Mouse (Mus musculus): ENCODE data around the gene Dtl.

Dtl gene

DNA sequence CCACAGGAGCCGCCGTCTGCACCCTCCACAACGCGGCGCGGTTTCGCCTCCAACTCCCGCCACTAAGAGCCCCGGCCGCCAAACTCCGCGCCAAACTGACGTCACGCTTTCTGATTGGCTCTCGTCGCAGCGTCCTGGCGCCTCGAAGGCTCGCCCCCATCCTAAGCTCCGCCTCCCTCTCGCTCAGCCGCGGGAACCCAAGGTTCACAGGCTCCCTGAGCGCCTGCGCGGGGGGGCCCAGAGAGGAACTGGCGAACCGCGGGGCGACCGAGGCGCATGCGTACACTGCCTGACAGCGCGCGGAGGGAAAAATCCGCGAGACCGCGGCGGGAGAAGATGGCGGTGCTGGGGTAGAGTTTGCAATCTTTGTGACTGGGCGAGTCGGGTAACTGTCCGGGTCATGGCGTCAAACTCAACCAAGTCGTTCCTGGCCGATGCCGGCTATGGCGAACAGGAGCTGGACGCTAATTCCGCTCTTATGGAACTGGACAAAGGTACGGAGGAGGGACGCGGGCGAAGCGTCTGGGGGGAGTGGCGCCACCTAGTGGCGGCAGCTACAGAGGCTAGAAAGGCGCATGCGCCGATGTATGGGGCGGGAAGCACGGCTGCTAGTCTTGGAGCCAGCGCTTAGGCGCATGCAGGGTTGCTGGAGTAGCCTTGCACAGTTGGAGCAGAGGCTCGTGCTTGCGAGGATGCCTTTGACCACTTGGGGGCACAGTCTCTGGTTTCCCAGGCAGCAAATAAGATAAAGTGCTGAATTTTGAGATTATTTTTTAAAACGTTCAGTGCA, at the start of gene Dtl, which contains the start of gene Ints7:
TSS of gene Dtl (minus strand) at position 87 of the 790 bp plus-strand sequence.
TSS of gene Ints7 (plus strand) at position 179 of the 790 bp plus-strand sequence.
- WGBS, result under 1% methylated on average over 70 of the region's 70 CpGs

DNA sequence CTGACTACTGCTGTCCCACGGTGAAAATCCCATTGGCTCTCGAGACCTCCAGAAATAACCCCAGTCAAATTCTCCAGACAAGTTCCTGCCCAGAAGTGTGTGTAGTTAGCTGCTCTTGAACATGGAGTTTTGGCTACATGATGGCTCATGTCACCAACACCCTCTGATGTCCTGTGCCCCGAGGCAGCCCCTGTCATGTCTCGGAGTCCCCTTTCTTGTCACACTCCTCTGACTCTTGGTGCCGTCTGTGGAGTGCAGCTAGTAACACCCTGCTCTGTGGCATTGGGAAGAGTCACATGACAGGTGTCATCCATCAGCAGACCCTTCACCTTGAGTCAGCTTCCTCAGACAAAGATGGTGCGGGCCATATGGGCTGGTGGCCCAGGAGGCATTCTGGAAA, 49.7 kb upstream of the Dtl start:
- WGBS, result 81% methylated on average over 6 of the region's 6 CpGs

- WGBS, result 84% methylated on average over 6 of the region's 6 CpGs
These were observed 49.1 kb upstream of the Dtl start for GRCm38 (mm10) chr1:191624492-191624891.

DNA sequence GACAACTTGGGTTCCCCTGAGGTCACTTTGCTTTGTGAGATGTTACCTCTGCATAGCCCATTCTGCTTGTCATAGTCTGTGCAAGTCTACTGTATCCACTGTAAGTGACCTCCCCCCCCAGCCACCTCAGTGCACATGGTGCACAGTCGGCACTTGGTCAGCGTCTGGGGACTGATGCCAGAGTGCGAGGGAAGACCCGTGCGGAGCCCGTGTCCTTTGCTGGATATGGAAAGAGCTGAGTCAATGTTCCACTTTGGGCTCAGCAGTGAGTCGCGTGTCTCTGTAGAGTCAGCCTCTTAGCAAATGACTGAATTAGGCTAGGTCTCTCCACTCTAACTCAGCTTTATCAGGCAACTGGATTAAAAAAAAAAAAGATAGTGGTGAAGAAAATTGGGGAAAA, 47.5 kb upstream of the Dtl start:
- WGBS, result 62% methylated on average over 8 of the region's 8 CpGs

- WGBS, result 94% methylated on average over 8 of the region's 8 CpGs
These were observed 45.8 kb upstream of the Dtl start for GRCm38 (mm10) chr1:191621096-191621495.

DNA sequence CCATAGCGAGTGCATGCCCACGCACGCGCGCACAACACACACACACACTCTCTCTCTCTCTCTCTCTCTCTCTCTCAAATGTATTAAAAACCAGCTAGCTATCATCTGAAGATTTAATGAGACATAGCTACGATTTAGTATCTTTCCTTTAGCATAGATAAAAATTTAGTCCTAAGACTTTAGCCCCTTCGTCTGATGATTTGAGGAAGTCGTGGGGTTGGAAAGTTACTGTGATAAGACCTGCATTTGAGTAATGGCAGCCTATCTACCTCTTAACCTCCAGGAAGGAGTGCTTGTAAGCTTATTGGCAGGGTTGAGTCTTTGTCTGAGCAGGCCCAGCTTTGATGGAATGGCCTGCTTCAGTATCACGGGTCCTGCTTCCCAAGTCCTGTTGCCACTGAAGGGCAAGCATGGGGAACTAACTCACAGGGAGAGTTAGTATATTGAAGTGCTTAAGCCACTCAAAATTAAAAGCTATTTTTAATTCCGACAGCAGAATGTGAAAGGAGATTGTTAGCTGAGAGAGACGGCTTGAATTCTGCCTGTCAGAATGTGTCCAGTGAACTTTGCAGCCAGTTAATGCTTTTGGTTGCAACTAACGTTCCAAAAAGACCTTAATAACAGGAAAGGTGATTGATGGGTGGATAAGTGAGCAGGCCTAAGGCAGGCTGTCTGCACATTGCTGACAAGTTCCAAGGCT, 42.9 kb upstream of the Dtl start:
- 88% methylated on average over 12 of the region's 12 CpGs for WGBS

GRCm38 (mm10) chr1:191617589-191617988, 42.2 kb upstream of the Dtl start:
- WGBS, result 69% methylated on average over 3 of the region's 3 CpGs

DNA sequence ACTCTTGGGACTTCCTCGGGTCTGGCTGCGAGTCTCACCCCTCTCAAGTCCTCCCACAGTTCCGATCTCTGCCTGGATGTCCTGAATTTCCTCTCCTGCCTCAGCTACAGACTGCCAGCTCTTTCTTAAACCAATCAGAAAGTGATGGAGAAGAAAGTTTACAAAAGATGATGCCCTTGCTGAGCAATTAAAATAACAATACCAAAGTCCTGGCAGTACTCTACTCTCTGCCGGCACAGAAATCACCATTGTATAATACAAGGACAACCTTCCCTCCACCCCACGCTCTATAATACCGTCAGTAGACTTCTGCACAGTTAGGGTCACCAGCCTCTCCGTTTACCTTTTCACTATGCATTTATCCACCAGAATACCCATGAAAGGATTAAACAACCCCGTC, 40.9 kb upstream of the Dtl start:
- WGBS, result 79% methylated on average over 8 of the region's 8 CpGs

DNA sequence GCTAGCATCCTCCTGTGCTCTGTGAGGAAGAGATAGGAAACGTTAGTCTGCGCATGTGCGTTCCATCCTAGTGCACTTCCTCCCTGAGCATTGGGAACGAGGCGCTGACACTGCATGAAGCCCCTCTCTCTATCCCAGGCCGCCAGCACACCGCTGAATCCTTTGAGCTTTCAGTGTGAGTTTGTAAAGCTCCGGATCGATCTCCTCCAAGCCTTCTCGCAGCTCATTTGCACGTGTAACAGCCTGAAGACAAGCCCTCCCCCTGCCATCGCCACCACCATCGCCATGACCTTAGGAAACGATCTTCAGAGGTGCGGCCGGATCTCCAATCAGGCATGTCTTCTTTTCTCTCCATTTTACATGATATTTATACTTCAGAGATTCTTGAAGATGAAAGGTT, 37.5 kb upstream of the Dtl start:
- WGBS, result 87% methylated on average over 16 of the region's 16 CpGs

- WGBS, result 43% methylated on average over 9 of the region's 9 CpGs
These were observed 36.3 kb upstream of the Dtl start for GRCm38 (mm10) chr1:191611686-191612085.

GRCm38 (mm10) chr1:191610357-191610756, 35.0 kb upstream of the Dtl start:
- 52% methylated on average over 7 of the region's 7 CpGs for WGBS

DNA sequence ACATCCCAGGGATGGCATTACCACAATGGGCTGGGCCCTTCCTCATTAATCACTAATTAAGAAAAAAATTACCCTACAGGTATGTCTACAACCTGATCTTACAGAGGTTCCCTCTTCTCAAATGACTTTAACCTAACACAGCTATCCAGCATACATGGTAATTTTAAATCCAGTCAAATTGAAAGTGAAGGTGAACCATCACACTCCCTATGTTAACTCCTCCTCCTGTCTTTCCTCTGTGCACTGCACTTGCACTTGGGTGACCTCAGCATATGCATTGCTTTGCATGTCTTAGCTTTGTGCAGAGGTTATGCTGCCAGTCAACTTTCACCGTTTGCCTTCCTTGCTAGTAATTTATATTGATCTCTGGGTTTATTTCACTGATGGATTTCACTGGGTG, 34.2 kb upstream of the Dtl start:
- WGBS, result 86% methylated on average over 1 of the region's 1 CpGs

- 96% methylated on average over 6 of the region's 6 CpGs for whole genome bisulfite sequencing
These were observed 33.7 kb upstream of the Dtl start for GRCm38 (mm10) chr1:191609051-191609450.

- 38% methylated on average over 3 of the region's 3 CpGs for WGBS
These were observed 29.3 kb upstream of the Dtl start for GRCm38 (mm10) chr1:191604690-191605089.

DNA sequence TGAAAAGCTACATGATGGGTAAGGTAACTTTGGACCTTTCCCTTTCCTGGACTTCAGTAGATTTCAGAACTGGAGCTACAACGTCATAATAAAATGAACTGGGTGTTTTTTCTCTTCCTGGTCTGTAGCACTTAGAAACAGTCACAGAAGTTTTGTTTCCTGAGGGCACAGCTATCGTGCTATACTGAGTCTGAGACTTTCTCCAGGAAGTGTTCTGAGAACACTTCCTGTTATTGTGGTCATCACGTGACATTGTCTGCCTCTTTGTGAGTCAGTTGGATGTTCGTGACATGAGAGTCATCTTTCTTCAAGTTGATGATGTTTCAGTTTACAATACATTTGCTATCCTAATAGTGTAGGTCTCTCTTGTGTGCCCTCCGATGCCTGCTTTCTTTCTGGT, 23.9 kb upstream of the Dtl start:
- WGBS, result 73% methylated on average over 5 of the region's 5 CpGs

- 96% methylated on average over 8 of the region's 8 CpGs for WGBS
These were observed 20.7 kb upstream of the Dtl start for GRCm38 (mm10) chr1:191596076-191596475.

GRCm38 (mm10) chr1:191592016-191592720, 16.8 kb upstream of the Dtl start:
- WGBS, result 38% methylated on average over 12 of the region's 12 CpGs

DNA sequence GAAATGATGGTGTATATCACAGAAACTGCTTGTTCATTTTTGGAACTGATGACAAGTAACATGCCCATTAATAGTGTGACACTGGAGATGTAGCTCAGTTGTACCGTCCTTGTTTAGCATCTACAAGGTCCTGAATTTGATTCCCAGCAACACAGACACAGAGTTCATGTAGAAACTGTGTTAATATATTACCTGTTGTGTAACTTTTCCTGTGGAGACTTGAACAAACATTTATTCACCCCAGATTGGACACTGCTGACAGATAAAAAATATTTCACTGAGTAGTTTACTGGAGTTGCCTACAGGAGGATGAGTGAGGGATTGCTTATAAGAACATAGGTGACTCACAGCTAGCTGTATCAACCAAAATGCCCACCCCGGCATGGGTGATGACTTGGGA, 13.4 kb upstream of the Dtl start:
- WGBS, result 86% methylated on average over 2 of the region's 2 CpGs

GRCm38 (mm10) chr1:191587062-191587461, 11.7 kb upstream of the Dtl start:
- WGBS, result 69% methylated on average over 3 of the region's 3 CpGs

- 66% methylated on average over 2 of the region's 2 CpGs for WGBS
These were observed 10.4 kb upstream of the Dtl start for GRCm38 (mm10) chr1:191585704-191586103.

DNA sequence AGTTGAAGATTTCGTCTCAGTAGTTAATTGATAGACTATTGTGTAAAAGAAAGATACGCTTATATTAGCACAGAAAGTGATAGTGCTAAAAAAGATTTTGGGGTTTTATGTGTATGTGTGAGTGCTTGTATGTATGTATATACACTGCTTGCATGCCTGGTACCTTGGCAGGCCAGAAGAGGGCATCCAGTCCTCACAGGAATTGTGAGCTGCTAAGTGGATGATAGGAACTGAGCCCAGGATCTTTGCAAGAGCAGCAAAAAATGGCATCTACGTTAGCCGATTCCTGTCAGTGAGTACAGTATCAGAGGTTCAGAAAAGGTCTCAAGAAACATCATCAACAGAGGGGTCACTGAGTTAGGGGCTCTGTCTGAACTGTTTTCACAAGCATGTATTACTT, 9.1 kb upstream of the Dtl start:
- WGBS, result 90% methylated on average over 4 of the region's 4 CpGs

DNA sequence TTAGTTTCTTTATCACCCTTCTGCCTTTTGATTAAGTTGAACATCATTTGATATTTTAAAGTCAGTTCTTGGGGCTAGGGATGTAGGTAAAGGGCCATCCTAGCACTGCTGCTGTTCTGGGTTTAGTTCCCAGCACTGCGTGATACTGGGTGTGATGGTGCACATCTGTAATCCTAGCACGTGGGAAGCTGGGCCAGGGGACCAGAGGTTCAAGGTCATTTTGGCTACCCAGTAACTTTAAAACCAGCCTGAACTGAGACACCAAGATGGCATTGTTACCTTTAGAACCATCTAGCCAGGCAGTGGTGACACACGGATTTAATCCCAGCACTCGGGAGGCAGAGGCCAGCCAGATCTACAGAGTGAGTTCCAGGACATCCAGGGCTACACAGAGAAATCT, 8.5 kb upstream of the Dtl start:
- WGBS, result 96% methylated on average over 4 of the region's 4 CpGs

GRCm38 (mm10) chr1:191581641-191582040, 6.3 kb upstream of the Dtl start:
- WGBS, result 86% methylated on average over 4 of the region's 4 CpGs
